Mouse (Mus musculus) mouse embryonic stem cell (cell line): ENCODE measurements at regions not wholly inside any gene's neighbourhood (a gene's known extent, or its start where the extent isn't known, plus 50 kb on each side); places are given as distances from the start of the nearest gene placed in this dataset.
"Not testable (repeated sequence)": the region's sequence is repeated elsewhere in the genome, so short reads cannot be mapped to it uniquely, and the experiment has no call there.

Source experiments
- in situ Hi-C, 2 experiments: fragments of 300-500 bp; cut with MboI; formaldehyde crosslinking; loops; 1 replicate in 1 of 2; 3 replicates in 1 of 2; pipeline ENCODE4 v1.14.3; 2019 to 2020; ENCODE audit warnings: low sequenced_read_pairs in 2 of 2, low pct_unique_long_range_greater_than_20kb in 1 of 2, mixed read lengths in 1 of 2; ENCODE audit not compliant: unreplicated experiment in 1 of 2

DNA sequence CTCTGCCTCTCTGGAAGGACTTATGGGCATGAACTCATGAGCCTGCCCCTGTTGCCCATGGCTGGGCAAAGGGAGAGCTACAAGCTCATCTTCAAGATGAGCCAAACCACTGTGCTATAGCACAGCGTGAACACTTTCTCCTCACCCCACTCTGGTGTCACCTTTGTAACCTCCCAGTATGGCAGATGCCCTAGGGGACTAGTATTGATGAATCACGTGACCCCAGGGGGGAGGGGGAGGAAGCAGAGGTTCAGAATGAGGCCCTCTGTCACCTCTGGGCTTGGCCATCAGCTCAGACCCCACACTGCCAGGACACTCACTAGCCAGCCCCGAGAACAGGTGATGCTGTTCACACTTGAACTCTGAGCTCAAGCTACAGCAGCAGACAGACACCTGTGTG is 421.9 kb downstream of the Ptpru start:
- in situ Hi-C loops, result loop anchor here in 1 of 2 experiments (5.0 kb wide), 1 partner anchor 99 kb away; no protein-coding TSS in a partner anchor

- in situ Hi-C loops, result loop anchor here in 1 of 2 experiments (5.0 kb wide), 1 partner anchor 100 kb away; no protein-coding TSS in a partner anchor
Observed at GRCm38 (mm10) chr4:131417159-131417748, 420.8 kb downstream of the Ptpru start.

DNA sequence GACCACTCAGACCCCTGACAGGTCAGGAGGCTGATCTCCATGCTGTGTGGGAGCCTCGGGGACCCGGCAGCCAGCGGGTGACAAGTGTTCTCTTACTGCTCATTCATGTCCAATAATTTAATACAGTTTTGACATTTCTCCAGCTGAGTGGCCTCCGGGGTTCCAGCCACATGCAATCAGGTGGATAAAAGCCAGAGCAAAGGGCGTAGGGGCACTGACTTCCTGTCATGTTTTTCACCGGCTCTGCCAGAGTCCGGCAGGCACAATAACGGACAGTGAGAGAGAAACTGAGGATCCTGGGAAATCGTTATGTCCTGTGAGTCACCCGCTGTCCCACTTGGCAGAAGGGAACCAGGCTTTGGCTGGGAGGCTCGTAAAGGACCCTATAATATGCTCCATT is 412.8 kb downstream of the Ptpru start:
- in situ Hi-C loops, result no loop called here

GRCm38 (mm10) chr4:131427871-131428270 is 410.2 kb downstream of the Ptpru start:
- in situ Hi-C loops, result no loop called here

DNA sequence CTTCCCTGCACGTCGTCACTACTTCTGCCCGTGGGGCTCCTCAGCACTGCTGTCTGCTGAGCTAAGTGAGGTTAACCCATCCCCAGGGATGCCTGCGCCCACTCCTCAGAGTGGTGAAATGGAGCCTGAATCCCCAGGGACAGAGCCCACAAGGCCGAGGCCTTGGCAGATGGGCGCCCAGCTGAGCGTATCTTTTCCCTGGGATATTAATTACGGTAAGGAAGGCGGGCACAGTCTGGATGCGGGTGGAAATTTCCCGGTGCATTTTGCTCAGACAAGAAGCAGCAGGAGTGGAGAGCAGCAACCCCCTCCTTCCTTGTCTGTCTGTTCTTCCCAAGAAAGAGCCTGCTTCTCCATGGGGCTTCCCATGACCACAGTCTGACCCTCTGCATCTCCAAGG is 408.7 kb downstream of the Ptpru start:
- in situ Hi-C loops, result no loop called here

- in situ Hi-C loops, result no loop called here
Observed at GRCm38 (mm10) chr4:131430420-131430819, 407.7 kb downstream of the Ptpru start.

- in situ Hi-C loops, result no loop called here
Observed at GRCm38 (mm10) chr4:131431188-131431587, 406.9 kb downstream of the Ptpru start.

- in situ Hi-C loops, result no loop called here
Observed at GRCm38 (mm10) chr4:131432591-131433177, 405.4 kb downstream of the Ptpru start.

GRCm38 (mm10) chr4:131435222-131435621 is 402.9 kb downstream of the Ptpru start:
- in situ Hi-C loops, result no loop called here

DNA sequence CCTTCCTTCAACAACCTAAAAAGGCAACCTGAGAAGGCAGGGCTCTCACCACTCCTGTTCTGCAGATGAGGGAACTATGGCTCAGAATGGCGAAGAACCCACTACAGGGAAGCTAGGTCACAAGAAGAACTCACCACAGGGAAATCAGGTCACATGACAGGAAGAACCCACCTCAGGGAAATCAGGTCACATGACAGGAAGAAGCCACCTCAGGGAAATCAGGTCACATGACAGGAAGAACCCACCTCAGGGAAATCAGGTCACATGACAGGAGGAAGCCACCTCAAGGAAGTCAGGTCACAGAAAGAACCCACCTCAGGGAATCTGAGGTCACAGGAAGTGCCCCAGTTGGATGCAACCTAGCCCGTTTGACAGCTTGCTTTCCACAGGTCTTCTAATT is 399.7 kb downstream of the Ptpru start:
- in situ Hi-C loops, result no loop called here

GRCm38 (mm10) chr4:131438883-131439282 is 399.2 kb downstream of the Ptpru start:
- in situ Hi-C loops, result no loop called here

DNA sequence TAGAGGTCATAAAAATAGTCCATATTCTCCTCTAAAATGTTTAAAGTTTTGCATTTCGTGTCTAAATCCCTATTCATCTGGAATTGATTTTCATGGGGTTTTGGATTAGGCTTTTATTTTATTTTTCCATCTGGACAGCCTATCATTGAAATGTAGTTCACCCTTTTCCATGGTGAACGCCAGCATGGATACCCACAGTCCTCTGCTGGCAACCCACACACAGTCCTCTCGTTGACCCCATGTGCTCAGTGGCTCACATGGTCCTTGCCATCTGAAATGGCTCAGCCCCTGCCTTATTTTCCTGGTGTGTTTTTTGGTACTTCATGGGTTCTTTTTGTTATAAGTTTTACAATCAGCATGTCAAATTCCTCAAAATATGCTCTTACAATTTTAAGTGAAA is 397.2 kb downstream of the Ptpru start:
- in situ Hi-C loops, result no loop called here

- in situ Hi-C loops, result no loop called here
Observed at GRCm38 (mm10) chr4:131443518-131443917, 394.6 kb downstream of the Ptpru start.

DNA sequence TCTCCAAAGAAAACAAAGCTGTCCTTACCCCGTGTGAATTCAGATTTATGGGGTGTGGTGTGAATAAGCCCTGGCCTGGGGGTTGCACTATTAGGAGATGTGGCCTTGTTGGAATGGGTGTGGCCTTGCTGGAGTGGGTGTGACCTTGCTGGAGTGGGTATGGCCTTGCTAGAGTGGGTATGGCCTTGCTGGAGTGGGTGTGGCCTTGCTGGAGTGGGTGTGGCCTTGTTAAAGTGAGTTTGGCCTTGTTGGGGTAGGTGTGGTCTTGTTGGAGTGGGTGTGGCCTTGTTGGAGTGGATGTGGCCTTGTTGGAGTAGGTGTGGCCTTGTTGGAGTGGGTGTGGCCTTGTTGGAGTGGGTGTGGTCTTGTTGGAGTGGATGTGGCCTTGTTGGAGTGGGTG is 387.8 kb downstream of the Ptpru start:
- in situ Hi-C loops, result not testable (repeated sequence)

GRCm38 (mm10) chr4:131457551-131457950 is 380.5 kb downstream of the Ptpru start:
- in situ Hi-C loops, result no loop called here

DNA sequence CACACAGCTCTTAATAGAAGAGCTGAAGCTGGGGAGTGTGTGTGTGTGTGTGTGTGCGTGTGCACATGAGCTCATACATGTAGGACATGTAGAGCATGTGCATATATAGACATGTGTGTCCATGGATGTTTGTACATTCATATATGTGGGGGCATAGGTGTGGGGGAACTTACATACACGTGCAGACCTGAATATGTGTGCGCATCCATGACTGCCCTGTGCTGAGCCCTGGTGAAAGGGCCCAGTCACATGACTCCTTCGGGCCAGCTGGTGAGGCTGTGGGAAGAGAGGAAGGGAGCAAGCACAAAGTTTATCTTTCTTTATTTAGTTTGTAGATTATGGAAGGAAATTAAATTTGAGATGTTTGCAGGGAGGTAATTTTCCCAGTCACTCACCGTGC is 378.3 kb downstream of the Ptpru start:
- in situ Hi-C loops, result no loop called here

DNA sequence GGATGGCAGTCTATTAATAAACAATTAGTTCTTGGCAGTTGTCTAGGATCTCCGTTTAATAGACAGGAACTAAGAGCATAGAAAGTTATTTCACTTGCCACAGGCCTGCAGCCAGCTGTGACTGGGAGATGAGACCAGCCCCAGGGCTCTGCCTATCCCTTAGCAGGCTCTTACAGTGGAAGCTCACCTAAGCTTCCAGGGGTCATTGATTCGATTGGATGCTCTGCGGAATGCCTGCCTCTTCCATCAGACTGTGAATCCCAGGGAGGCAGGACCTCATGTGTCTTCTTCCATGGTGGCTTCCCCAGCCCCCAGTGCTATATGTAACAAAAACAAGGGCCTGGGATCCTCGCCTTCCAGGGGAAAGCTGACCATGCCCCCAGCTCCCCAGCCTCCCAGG is 376.8 kb downstream of the Ptpru start:
- in situ Hi-C loops, result no loop called here

DNA sequence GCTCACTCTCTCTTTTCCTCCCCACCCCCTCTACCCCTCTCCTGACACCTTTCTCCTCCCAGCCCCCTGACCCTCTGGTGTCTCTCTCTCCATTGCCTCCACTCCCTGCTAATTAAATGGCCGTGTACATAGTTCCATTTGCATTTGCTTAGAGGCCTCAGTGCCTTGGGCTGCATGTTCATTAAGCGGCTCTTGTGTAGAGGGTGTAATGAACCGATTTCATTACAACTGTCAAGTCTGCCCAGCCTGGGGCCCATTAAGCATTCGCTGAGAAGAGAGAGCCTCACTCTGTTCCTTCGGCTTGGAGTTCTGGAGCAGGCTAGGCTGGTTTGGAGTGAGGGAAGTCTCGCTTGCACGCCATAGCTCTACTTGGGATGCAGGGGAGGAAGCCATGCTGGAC is 376.4 kb downstream of the Ptpru start:
- in situ Hi-C loops, result no loop called here

DNA sequence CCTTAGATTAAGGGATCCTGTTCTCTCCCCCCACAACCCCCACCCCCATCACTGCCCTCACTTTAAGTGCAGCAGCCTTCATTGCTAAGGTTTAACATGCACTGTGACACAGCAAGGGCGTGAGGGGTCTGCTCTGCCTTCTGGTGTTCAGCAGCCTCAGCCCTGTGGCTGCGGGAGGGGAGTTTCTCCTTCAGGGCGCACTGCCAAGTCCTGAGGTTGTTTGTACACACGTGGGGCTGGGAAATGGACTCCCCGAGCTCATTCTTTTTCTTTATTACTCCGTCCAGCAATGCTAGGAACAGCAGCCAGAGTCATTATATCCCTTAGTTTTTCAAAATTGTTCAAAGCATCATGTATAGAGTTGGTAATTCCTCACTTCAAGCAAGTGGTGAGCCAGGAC is 363.1 kb downstream of the Ptpru start:
- in situ Hi-C loops, result no loop called here

DNA sequence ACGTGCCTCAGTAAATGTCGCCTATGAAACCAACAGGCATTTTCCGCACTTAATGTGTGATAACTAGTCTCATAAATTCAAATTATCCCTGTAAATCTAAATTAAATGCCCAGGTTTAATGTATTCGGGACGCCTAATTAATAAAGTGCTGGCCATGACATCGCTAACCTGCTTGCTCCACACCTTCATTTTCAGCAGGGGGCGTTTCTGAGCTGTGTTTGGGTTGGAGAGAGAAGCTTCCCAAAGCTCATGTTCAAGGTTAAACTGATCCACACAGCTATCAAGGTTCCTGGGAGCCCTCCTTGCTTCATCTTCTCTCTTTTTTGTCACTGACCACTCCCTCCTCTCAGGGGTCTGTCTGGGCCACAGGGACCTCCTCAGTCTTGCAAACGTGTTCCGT is 359.2 kb downstream of the Ptpru start:
- in situ Hi-C loops, result no loop called here
